Mouse (Mus musculus): Measurements from ENCODE around the gene Rnf2. TPM values are rescaled to one million over a fixed set of nuclear protein-coding genes. Genes with fewer than 3 reads are reported as not detected.
A peak's percentile ranks its signal among the peaks of the same experiment; 100 is the strongest.
"Not testable (repeated sequence)": the region's sequence is repeated elsewhere in the genome, so short reads cannot be mapped to it uniquely, and the experiment has no call there.

Rnf2 gene
- polyA plus RNA-seq, 1 experiment from 2014 or later, result 85.3 TPM

DNA sequence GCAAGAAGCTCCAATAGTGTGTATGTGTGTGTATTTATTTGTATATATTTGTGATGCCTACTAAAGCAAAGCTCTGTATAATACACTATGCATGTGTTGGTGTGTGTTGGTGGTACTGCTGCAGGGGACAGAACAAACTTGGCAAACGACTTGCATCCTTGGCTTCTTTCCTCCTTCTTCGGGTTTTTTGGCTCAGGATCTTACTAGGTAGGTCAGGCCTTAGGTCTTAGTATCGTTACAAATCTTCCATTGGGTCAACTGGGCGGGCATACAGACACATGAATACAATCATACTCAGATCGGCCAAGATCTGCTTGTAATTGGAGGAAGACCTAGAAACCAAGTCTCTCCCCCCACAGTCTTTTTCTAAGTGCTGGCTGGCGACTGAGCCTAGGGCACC, 6.0 kb downstream of the Rnf2 start:
- Histone ChIP-seq H3K4me3 (ENCODE audit: low read length) (no peak overlapping the region), H3K27ac (ENCODE audit: low read length) (no peak overlapping the region), H3K4me2 (ENCODE audit: low read depth, low read length) (no peak overlapping the region), H3K9ac (ENCODE audit: low read length) (no peak overlapping the region), H3K9me3 (ENCODE audit: control insufficient read depth, low read length) (no peaks in the 10 kb centered on the region), H3K36me3 (ENCODE audit: control insufficient read depth, insufficient read depth, low read length) (no peaks in the 10 kb centered on the region; the same call in 1 of the 2 replicates), H3K27me3 (ENCODE audit: control insufficient read depth, insufficient read depth, low read depth, low read length) (no peaks in the 10 kb centered on the region), H3K4me1 (replicated peaks; ENCODE audit: control insufficient read depth, insufficient read depth, low read length) (peaks cover 31% of the 10 kb centered on the region)
- no peak for ATAC-seq (ENCODE audit: low read depth)
- 57% methylated on average over 6 of the region's 6 CpGs for WGBS

DNA sequence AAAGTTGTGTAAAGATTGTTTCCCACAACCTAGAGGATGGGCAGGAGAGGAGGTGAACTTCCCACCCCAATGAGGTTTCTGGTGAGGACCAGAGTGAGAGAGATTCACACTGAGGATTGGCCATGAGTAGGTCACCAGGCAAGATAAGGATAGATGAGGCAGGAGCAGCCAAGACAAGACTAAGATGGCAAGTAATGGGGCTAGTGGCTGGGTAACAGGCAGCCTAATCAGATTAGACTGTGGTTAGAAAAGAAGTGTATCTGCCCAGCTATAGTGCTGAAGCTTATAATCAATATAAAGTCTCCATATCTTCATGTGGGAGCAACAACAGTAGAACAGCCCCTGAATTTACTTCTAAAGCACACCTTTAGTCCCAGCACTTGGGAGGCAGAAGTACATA, 6.9 kb downstream of the Rnf2 start:
- Histone ChIP-seq H3K4me1 (replicated peaks; ENCODE audit: control insufficient read depth, insufficient read depth, low read length) (peaks cover 27% of the 10 kb centered on the region), H3K4me2 (ENCODE audit: low read depth, low read length) (no peak overlapping the region), H3K4me3 (ENCODE audit: low read length) (no peak overlapping the region), H3K36me3 (ENCODE audit: control insufficient read depth, insufficient read depth, low read length) (no peaks in the 10 kb centered on the region; the same call in 1 of the 2 replicates), H3K27me3 (ENCODE audit: control insufficient read depth, insufficient read depth, low read depth, low read length) (no peaks in the 10 kb centered on the region), H3K9ac (ENCODE audit: low read length) (no peak overlapping the region), H3K9me3 (ENCODE audit: control insufficient read depth, low read length) (no peaks in the 10 kb centered on the region), H3K27ac (ENCODE audit: low read length) (no peak overlapping the region)
- no peak for ATAC-seq (ENCODE audit: low read depth)

DNA sequence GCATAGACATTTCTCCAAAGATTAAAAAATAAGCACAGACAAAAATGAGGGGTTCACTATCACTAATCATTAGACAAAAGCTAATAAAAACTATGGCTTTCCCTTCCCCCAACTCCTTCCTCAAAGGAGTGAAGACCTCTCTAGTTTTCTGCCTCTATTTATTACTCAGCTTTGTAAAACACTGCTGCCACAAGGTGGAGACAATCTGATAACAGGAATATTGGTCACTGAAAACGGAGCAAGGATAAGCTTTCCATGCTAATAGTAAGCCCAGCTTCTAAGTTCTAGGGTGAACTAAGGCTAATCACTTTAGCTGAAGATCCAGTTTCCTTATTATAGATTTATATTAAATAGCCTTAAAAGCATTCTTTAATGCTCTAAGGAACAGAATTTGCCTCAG, 8.3 kb downstream of the Rnf2 start:
- H3K4me3 ChIP-seq (ENCODE audit: low read length), result no peak overlapping the region
- no peak overlapping the region for H3K4me2 ChIP-seq (ENCODE audit: low read depth, low read length)
- H3K4me1 ChIP-seq (replicated peaks; ENCODE audit: control insufficient read depth, insufficient read depth, low read length), result peaks cover 18% of the 10 kb centered on the region
- no peak for ATAC-seq (ENCODE audit: low read depth)
- no peaks in the 10 kb centered on the region for H3K27me3 ChIP-seq (ENCODE audit: control insufficient read depth, insufficient read depth, low read depth, low read length)
- no peak overlapping the region for H3K9ac ChIP-seq (ENCODE audit: low read length)
- H3K9me3 ChIP-seq (ENCODE audit: control insufficient read depth, low read length), result no peaks in the 10 kb centered on the region
- H3K36me3 ChIP-seq (ENCODE audit: control insufficient read depth, insufficient read depth, low read length), result no peaks in the 10 kb centered on the region; the same call in 1 of the 2 replicates
- 43% methylated on average over 1 of the region's 1 CpGs for WGBS
- H3K27ac ChIP-seq (ENCODE audit: low read length), result no peak overlapping the region

DNA sequence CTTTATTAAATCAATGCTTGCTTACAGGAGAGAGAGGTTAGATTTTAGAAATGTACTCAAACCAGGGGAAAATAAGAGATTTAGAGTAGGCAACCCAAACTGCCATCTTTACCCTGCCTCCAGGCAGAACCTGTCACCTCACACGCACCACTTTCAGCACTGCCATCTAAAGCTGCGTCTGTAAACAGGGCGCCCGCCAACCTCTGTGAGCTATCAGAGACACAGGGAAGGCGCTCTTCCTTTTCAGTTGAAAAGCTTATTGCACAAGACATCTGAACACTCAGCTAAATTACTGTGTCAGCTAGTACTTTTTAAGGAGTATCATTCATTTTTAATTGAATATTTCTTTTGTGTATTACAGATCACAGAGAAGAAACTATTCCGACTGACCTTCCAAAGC, 10.9 kb downstream of the Rnf2 start:
- ATAC-seq (ENCODE audit: low read depth), result peak; percentile 57
- WGBS, result 44% methylated on average over 6 of the region's 6 CpGs
- H3K4me1 ChIP-seq (replicated peaks; ENCODE audit: control insufficient read depth, insufficient read depth, low read length), result peaks cover 13% of the 10 kb centered on the region

DNA sequence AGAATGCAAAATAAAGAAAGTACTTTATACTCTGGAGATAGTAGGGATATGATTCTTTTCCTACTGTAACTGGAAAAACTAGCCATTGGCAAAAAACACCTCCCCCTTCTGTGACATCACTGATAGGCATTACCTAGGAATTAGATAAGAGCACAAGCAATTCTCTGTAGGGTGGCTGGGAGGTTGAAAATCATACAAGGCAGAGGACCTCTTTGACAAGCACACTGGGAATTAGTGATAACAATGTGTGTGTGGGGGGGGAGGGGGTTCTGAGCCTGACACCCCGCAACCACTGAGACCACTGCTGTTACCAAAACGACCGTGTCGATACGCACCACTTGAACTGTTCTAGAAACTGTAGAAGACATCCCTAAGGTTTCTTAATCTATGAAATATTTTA, 16.0 kb downstream of the Rnf2 start:
- no peaks in the 10 kb centered on the region for H3K27me3 ChIP-seq (ENCODE audit: control insufficient read depth, insufficient read depth, low read depth, low read length)
- no peak for ATAC-seq (ENCODE audit: low read depth)
- no peak overlapping the region for H3K4me3 ChIP-seq (ENCODE audit: low read length)
- no peaks in the 10 kb centered on the region for H3K9me3 ChIP-seq (ENCODE audit: control insufficient read depth, low read length)
- 0 out of 2 replicates have a peak, but pooled peaks cover 4% of the 10 kb centered on the region for H3K36me3 ChIP-seq (ENCODE audit: control insufficient read depth, insufficient read depth, low read length)
- no peak overlapping the region for H3K27ac ChIP-seq (ENCODE audit: low read length)
- H3K4me1 ChIP-seq (replicated peaks; ENCODE audit: control insufficient read depth, insufficient read depth, low read length), result peaks cover 3% of the 10 kb centered on the region; the same call in 1 of the 2 replicates
- 86% methylated on average over 5 of the region's 5 CpGs for WGBS
- H3K9ac ChIP-seq (ENCODE audit: low read length), result no peak overlapping the region
- no peak overlapping the region for H3K4me2 ChIP-seq (ENCODE audit: low read depth, low read length)

More for the DNA sequence above, 10.9 kb downstream of the Rnf2 start:
- no peaks in the 10 kb centered on the region for H3K9me3 ChIP-seq (ENCODE audit: control insufficient read depth, low read length)
- H3K27me3 ChIP-seq (ENCODE audit: control insufficient read depth, insufficient read depth, low read depth, low read length), result no peaks in the 10 kb centered on the region
- no peak overlapping the region for H3K9ac ChIP-seq (ENCODE audit: low read length)
- no peaks in the 10 kb centered on the region for H3K36me3 ChIP-seq (ENCODE audit: control insufficient read depth, insufficient read depth, low read length)
- no peak overlapping the region for H3K27ac ChIP-seq (ENCODE audit: low read length)
- no peak overlapping the region for H3K4me3 ChIP-seq (ENCODE audit: low read length)
- no peak overlapping the region for H3K4me2 ChIP-seq (ENCODE audit: low read depth, low read length)

DNA sequence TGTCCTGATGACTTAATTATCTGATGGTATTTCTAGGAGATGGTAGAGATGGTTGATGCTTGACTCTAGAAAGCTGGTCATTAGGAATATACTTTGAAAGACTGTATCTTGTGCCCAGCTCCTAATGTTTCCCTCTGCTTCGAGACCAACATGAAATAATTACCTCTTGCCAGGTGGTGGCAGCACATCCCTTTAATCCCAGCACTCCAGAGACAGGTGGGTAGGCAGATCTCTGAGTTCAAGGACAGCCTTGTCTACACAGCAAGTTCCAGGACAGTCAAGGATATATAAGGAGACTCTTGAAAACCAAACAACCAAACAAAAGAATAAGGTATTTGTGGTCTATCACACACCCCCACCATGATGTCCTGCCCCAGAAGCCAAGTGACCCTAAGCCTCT, 17.2 kb downstream of the Rnf2 start:
- 0 out of 2 replicates have a peak, but pooled peaks cover 4% of the 10 kb centered on the region for H3K36me3 ChIP-seq (ENCODE audit: control insufficient read depth, insufficient read depth, low read length)
- H3K27ac ChIP-seq (ENCODE audit: low read length), result no peak overlapping the region
- no peaks in the 10 kb centered on the region for H3K27me3 ChIP-seq (ENCODE audit: control insufficient read depth, insufficient read depth, low read depth, low read length)
- no peak overlapping the region for H3K9ac ChIP-seq (ENCODE audit: low read length)
- H3K4me3 ChIP-seq (ENCODE audit: low read length), result no peak overlapping the region
- no peak for ATAC-seq (ENCODE audit: low read depth)
- peaks cover 3% of the 10 kb centered on the region; the same call in 1 of the 2 replicates for H3K4me1 ChIP-seq (replicated peaks; ENCODE audit: control insufficient read depth, insufficient read depth, low read length)
- H3K4me2 ChIP-seq (ENCODE audit: low read depth, low read length), result no peak overlapping the region
- 59% methylated on average over 1 of the region's 1 CpGs for WGBS
- H3K9me3 ChIP-seq (ENCODE audit: control insufficient read depth, low read length), result no peaks in the 10 kb centered on the region

DNA sequence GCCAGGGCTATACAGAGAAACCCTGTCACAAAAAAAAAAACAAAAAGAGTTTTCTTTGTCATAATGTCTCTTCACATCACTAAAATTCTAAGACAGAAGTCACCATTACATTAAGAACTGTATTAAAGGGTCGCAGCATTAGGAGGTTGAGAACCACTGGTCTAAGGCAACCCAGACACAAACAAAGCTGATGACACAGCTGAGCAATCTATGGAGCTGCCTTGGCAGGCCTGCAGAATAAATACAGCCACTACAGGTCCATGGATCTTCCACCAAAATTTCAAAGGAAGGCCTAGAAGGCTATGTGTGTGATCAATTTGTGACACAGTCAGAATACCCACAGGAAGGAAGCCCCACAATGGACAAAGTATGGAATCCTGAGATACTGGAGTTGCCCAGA, 18.3 kb downstream of the Rnf2 start:
- H3K4me2 ChIP-seq (ENCODE audit: low read depth, low read length), result no peak overlapping the region
- H3K27ac ChIP-seq (ENCODE audit: low read length), result no peak overlapping the region
- H3K36me3 ChIP-seq (ENCODE audit: control insufficient read depth, insufficient read depth, low read length), result 0 out of 2 replicates have a peak, but pooled peaks cover 7% of the 10 kb centered on the region
- H3K9me3 ChIP-seq (ENCODE audit: control insufficient read depth, low read length), result no peaks in the 10 kb centered on the region
- peaks cover 3% of the 10 kb centered on the region; the same call in 1 of the 2 replicates for H3K4me1 ChIP-seq (replicated peaks; ENCODE audit: control insufficient read depth, insufficient read depth, low read length)
- H3K4me3 ChIP-seq (ENCODE audit: low read length), result no peak overlapping the region
- WGBS, result 100% methylated on average over 1 of the region's 1 CpGs
- no peaks in the 10 kb centered on the region for H3K27me3 ChIP-seq (ENCODE audit: control insufficient read depth, insufficient read depth, low read depth, low read length)
- no peak overlapping the region for H3K9ac ChIP-seq (ENCODE audit: low read length)
- ATAC-seq (ENCODE audit: low read depth), result no peak

DNA sequence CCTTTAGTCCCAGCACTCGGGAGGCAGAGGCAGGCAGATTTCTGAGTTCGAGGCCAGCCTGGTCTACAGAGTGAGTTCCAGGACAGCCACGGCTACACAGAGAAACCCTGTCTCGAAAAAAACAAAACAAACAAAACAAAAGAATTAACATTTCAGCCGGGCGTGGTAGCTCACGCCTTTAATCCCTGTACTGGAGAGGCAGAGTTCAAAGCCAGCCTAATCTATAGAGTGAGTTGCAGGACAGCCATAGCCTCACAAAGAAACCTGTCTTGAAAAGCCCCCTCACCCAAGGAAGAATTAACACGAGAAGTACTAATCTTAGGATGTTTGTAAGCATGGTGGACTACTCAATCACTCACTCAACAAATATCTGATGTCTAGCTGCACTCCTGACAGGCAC, 28.4 kb downstream of the Rnf2 start:
- not testable (repeated sequence) for H3K9ac ChIP-seq (ENCODE audit: low read length); H3K9me3 ChIP-seq (ENCODE audit: control insufficient read depth, low read length); H3K4me2 ChIP-seq (ENCODE audit: low read depth, low read length); ATAC-seq (ENCODE audit: low read depth); H3K27me3 ChIP-seq (ENCODE audit: control insufficient read depth, insufficient read depth, low read depth, low read length); H3K27ac ChIP-seq (ENCODE audit: low read length); H3K4me3 ChIP-seq (ENCODE audit: low read length); H3K4me1 ChIP-seq (replicated peaks; ENCODE audit: control insufficient read depth, insufficient read depth, low read length)
- 94% methylated on average over 8 of the region's 8 CpGs for WGBS
- H3K36me3 ChIP-seq (ENCODE audit: control insufficient read depth, insufficient read depth, low read length), result peaks cover 43% of the 10 kb centered on the region

DNA sequence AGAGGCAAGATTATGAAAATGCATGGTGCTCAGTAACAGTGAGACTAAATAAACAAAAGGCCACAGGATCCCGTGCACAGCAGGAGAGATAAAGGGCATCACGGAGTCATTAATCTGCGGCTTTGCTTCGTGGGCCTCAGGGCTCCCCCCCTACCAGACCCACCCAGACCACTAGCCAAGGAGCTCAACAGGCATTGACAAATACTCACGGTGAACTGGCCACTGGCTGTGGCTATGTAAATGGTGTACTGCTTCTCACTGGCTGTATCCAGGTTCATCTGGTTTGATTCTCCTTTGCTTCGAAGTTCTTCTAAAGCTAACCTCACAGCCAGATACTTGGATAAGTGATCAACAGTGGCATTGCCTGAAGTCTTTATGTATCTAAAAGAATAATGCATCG, 29.3 kb downstream of the Rnf2 start:
- WGBS, result 64% methylated on average over 7 of the region's 7 CpGs
- Histone ChIP-seq H3K9ac (ENCODE audit: low read length) (no peak overlapping the region), H3K4me3 (ENCODE audit: low read length) (no peak overlapping the region), H3K9me3 (ENCODE audit: control insufficient read depth, low read length) (no peaks in the 10 kb centered on the region), H3K4me1 (replicated peaks; ENCODE audit: control insufficient read depth, insufficient read depth, low read length) (no peaks in the 10 kb centered on the region), H3K27me3 (ENCODE audit: control insufficient read depth, insufficient read depth, low read depth, low read length) (no peaks in the 10 kb centered on the region), H3K4me2 (ENCODE audit: low read depth, low read length) (no peak overlapping the region), H3K27ac (ENCODE audit: low read length) (no peak overlapping the region), H3K36me3 (ENCODE audit: control insufficient read depth, insufficient read depth, low read length) (peaks cover 40% of the 10 kb centered on the region)
- ATAC-seq (ENCODE audit: low read depth), result no peak

DNA sequence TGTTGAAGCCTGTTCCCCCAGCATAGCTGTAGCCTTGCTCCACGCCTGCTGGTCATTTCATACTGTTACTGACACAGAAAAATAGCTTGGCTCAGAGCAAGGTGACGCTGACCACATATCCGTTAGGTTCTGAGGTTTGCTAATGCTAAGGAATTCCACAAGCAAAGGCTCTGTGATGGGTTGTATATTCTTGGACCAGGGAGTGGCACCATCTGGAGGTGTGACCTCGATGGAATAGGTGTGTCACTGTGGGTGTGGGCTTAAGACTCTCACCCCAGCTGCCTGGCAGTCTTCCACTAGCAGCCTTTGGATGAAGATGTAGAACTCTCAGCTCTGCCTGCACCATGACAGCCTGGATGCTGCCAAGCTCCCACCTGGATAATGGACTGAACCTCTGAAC, 34.2 kb downstream of the Rnf2 start:
- Histone ChIP-seq H3K4me3 (ENCODE audit: low read length) (no peak overlapping the region), H3K9ac (ENCODE audit: low read length) (no peak overlapping the region), H3K27me3 (ENCODE audit: control insufficient read depth, insufficient read depth, low read depth, low read length) (no peaks in the 10 kb centered on the region), H3K36me3 (ENCODE audit: control insufficient read depth, insufficient read depth, low read length) (peaks cover 12% of the 10 kb centered on the region), H3K9me3 (ENCODE audit: control insufficient read depth, low read length) (no peaks in the 10 kb centered on the region), H3K4me1 (replicated peaks; ENCODE audit: control insufficient read depth, insufficient read depth, low read length) (no peaks in the 10 kb centered on the region), H3K27ac (ENCODE audit: low read length) (no peak overlapping the region), H3K4me2 (ENCODE audit: low read depth, low read length) (no peak overlapping the region)
- no peak for ATAC-seq (ENCODE audit: low read depth)
- 78% methylated on average over 4 of the region's 4 CpGs for WGBS

Data from lung, embryonic 16.5 days (tissue).